Mouse (Mus musculus) heart, postnatal 36 days (tissue): ENCODE data around the gene Cobll1. TPM values are rescaled to one million over a fixed set of nuclear protein-coding genes. Genes with fewer than 3 reads are reported as not detected.
A peak's percentile ranks its signal among the peaks of the same experiment; 100 is the strongest.

Experiments
- DNase-seq, 2 experiments: peaks; one replicate each; pipeline ENCODE4 v3.0.0; 2021 to 2022
- intact Hi-C: fragments of 180-260 bp; cut with DNase I; formaldehyde crosslinking; loops from one replicate; pipeline ENCODE4 v1.15.1; 2025
- total RNA-seq, 2 experiments: library from RNA; stranded (reverse); gene quantifications; 2 replicates each; pipeline ENCODE4 v1.2.3; 2021

Cobll1 gene
- total RNA-seq, 2 experiments from 2014 or later = 66.8 to 78.2 TPM

- intact Hi-C loops = no loop called here
- DNase-seq = no peak
Measured at GRCm38 (mm10) chr2:65162625-65163024, 76.6 kb downstream of the Cobll1 start.

GRCm38 (mm10) chr2:65161715-65162114, 77.5 kb downstream of the Cobll1 start:
- intact Hi-C loops = no loop called here
- no peak for DNase-seq

- intact Hi-C loops = no loop called here
- DNase-seq = no peak
Measured at GRCm38 (mm10) chr2:65157981-65158651, 81.1 kb downstream of the Cobll1 start.

GRCm38 (mm10) chr2:65157325-65157724, 81.9 kb downstream of the Cobll1 start:
- DNase-seq = no peak
- intact Hi-C loops = no loop called here

- intact Hi-C loops = loop anchor here (5.0 kb wide), 2 partner anchors 33 to 418 kb away; partner anchors contain the start of gene Scn3a
- DNase-seq = no peak
Measured at GRCm38 (mm10) chr2:65148928-65149327, 90.3 kb downstream of the Cobll1 start.

- intact Hi-C loops = loop anchor here (5.0 kb wide), 2 partner anchors 35 to 420 kb away; partner anchors contain the start of gene Scn3a
- DNase-seq = no peak
Measured at GRCm38 (mm10) chr2:65147431-65147830, 91.8 kb downstream of the Cobll1 start.

GRCm38 (mm10) chr2:65145421-65146117, 93.6 kb downstream of the Cobll1 start:
- peak; percentile 19 to 33 for DNase-seq
- intact Hi-C loops = loop anchor here (1.0 to 5.0 kb wide), 5 partner anchors 37 to 422 kb away; partner anchors contain the start of genes Cobll1 and Scn3a

GRCm38 (mm10) chr2:65141093-65141661, 98.0 kb downstream of the Cobll1 start:
- intact Hi-C loops = no loop called here
- no peak for DNase-seq

GRCm38 (mm10) chr2:65140330-65140922, 98.8 kb downstream of the Cobll1 start:
- intact Hi-C loops = no loop called here
- peak in 1 of 2 experiments; percentile 32 for DNase-seq

- intact Hi-C loops = no loop called here
- DNase-seq = no peak
Measured at GRCm38 (mm10) chr2:65139606-65140329, 99.4 kb downstream of the Cobll1 start.

- intact Hi-C loops = no loop called here
- DNase-seq = no peak
Measured at GRCm38 (mm10) chr2:65138992-65139391, 100.2 kb downstream of the Cobll1 start.

- DNase-seq = no peak
- intact Hi-C loops = loop anchor here (10.0 kb wide), 1 partner anchor 281 kb away; no protein-coding TSS in a partner anchor
Measured at GRCm38 (mm10) chr2:65126141-65126783, 112.9 kb downstream of the Cobll1 start.

- intact Hi-C loops = loop anchor here (10.0 kb wide), 1 partner anchor 279 kb away; no protein-coding TSS in a partner anchor
- DNase-seq = no peak
Measured at GRCm38 (mm10) chr2:65123702-65124101, 115.5 kb downstream of the Cobll1 start.

GRCm38 (mm10) chr2:65121435-65121834, 117.8 kb downstream of the Cobll1 start:
- peak; percentile 37 to 57 for DNase-seq
- intact Hi-C loops = loop anchor here (2.0 to 10.0 kb wide), 2 partner anchors 99 to 277 kb away; no protein-coding TSS in a partner anchor

- no peak for DNase-seq
- intact Hi-C loops = loop anchor here (2.0 to 10.0 kb wide), 2 partner anchors 98 to 276 kb away; no protein-coding TSS in a partner anchor
Measured at GRCm38 (mm10) chr2:65121012-65121411, 118.2 kb downstream of the Cobll1 start.

- DNase-seq = no peak
- intact Hi-C loops = loop anchor here (2.0 to 10.0 kb wide), 2 partner anchors 97 to 275 kb away; no protein-coding TSS in a partner anchor
Measured at GRCm38 (mm10) chr2:65120112-65120511, 119.1 kb downstream of the Cobll1 start.

- DNase-seq = no peak
- intact Hi-C loops = loop anchor here (2.0 to 10.0 kb wide), 3 partner anchors 97 to 275 kb away; no protein-coding TSS in a partner anchor
Measured at GRCm38 (mm10) chr2:65119667-65120066, 119.5 kb downstream of the Cobll1 start.

GRCm38 (mm10) chr2:65119076-65119475, 120.1 kb downstream of the Cobll1 start:
- no peak for DNase-seq
- intact Hi-C loops = loop anchor here (2.0 kb wide), 1 partner anchor 154 kb away; no protein-coding TSS in a partner anchor

GRCm38 (mm10) chr2:65117859-65118258, 121.3 kb downstream of the Cobll1 start:
- no peak for DNase-seq
- intact Hi-C loops = loop anchor here (2.0 kb wide), 1 partner anchor 153 kb away; no protein-coding TSS in a partner anchor
